Mouse (Mus musculus) urinary bladder, postnatal 10 days (tissue): ENCODE data around the gene Kmt2e.

ENCODE experiments used
- DNase-seq: peaks from one replicate; pipeline ENCODE4 v3.0.0; 2022; ENCODE audit warnings: low spot score

The Kmt2e gene

GRCm38 (mm10) chr5:23410718-23411101 lies 23.5 kb upstream of the Kmt2e start:
- DNase-seq, result no peak

DNA sequence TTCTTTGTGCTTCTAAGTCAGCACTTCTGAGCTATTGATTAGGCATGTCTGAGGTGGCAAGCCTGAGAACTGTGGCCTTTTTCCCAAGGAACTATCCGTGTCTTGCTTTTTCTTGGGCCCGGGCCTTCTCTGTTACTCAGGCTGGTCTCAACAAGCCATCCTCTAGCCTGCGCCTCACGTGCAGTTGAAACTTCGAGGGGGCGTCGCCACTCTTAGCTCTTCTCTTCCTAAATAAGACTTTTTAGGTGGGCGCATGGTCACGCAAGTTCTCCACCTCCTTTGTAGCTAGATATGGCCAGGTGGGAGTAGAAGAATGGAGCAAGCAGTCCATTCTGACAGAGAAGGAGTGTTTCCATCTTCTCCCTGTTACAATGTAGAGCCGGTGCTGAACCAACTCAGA lies 22.6 kb upstream of the Kmt2e start:
- no peak for DNase-seq

GRCm38 (mm10) chr5:23412247-23412948 lies 21.8 kb upstream of the Kmt2e start:
- DNase-seq, result no peak

- no peak for DNase-seq
Observed at GRCm38 (mm10) chr5:23413058-23413457, 21.2 kb upstream of the Kmt2e start.

DNA sequence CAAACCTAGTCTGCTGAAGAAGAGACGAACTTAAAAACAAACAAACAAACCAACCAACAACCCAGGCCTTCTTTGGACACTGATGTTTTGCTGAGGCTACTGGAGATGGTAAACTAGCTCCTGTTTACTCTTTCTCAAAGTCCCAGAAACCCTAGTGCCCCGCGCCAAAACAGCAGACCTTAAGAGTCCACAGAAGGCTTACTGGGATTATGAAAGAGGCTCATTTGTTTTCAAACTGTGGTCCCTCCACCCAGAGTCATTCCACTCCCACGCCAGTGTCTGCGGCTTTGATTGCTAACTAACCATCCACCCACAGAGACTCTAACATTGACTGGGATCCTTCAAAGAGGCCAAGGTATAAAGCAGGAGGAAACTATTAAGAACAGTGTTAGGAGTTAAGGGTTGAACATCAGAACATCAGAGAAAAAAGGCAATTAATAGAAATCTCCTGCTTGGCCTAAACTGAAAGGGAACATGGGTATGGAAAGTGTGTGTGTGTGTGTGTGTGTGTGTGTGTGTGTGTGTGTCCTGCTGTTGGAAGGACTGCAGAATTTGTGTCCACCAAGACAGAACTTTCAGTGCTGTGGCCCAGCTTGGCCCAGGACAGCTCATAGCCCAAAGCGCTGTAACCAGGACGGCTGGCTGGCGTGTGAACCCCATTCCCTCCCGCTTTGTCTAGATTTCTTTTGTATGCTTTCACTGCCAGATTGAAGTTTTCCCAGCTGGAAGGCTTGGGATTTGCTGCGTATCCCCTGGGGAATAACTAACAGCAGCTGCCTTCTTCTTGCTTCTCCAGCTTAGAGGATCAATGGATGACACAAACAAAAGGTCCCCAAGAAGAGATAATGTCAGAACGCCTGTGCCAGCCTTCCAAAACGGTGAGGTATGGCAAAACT lies 20.4 kb upstream of the Kmt2e start:
- DNase-seq, result no peak

- no peak for DNase-seq
Observed at GRCm38 (mm10) chr5:23414490-23415126, 19.6 kb upstream of the Kmt2e start.

- no peak for DNase-seq
Observed at GRCm38 (mm10) chr5:23415571-23416285, 18.5 kb upstream of the Kmt2e start.

- no peak for DNase-seq
Observed at GRCm38 (mm10) chr5:23416286-23416643, 18.0 kb upstream of the Kmt2e start.

DNA sequence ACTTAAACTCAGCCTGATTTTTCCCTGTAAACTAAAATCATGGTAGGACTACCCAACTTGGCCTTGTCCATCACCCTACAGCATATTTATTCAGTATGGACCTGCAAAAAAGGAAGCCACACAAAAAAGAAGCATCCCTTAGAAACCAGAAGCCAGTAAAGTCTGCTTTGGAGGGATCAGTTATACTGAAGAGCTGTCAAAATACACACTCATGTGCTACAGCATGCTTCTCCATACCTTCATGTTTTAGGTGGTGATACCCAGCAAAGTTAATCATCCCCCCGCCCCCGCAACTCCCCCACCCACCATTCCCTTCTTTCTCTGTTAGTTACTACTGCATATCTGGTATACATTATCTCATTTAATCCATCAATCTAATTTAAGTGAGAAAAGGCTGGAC lies 16.5 kb upstream of the Kmt2e start:
- DNase-seq, result no peak

DNA sequence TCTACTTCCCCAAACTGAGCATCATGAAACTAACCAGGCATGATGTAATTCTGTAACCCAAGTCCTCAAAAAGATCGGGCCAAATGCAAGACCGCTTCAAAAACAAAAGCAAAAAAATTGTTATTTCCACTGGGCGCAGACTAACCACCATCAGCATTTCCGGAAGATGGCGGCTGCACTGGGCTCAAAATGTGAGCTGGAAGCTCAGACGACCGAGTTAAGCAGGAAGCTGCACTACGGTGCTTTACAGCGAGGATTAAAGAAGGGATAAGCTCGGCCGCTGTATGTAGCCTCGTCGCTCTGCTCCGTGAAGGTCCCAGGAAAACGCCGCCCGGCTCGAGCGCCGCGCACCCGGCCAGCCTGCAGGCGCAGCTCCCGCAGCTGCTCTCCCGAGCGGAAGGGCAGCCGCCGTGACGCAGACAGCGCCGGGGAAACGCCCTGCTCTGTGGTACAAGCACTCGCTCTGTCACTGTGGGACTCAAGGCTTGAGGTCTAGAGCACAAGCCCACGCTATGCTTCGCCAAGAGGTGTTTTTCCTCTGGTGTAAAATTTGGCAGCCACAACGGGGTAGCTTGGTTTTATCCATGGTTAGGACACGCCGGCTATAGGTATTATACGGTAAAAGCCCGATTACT lies 16.0 kb upstream of the Kmt2e start:
- peak; percentile 44 for DNase-seq

GRCm38 (mm10) chr5:23418797-23419595 lies 15.2 kb upstream of the Kmt2e start:
- no peak for DNase-seq

DNA sequence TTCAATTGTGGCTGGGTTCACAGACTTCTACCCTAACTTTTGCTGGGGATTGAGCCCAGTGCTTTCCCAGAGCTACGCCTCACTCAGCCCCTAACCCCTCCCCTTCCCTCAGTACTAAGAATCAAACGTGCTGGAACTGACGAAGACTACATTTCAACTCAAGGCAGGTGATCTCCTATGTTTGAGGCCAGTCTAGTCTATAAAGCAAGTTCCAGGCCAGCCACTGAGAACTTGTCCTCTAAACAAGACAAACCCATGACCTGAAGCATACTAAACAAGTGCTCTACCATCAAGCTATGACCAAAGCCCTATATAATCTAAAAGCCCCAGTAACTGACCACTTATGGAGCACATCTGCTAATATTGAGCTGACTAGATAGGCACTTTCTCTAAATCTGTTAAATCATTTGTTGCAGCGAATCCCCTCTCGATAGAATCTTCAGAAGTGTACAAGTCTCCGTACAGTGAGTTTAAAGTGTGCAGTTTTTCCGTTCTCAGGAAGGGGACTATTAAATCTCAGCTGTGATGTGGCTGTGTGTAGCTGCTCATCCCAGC lies 14.5 kb upstream of the Kmt2e start:
- DNase-seq, result no peak

- DNase-seq, result no peak
Observed at GRCm38 (mm10) chr5:23420410-23420809, 13.8 kb upstream of the Kmt2e start.

- no peak for DNase-seq
Observed at GRCm38 (mm10) chr5:23421440-23421839, 12.8 kb upstream of the Kmt2e start.

DNA sequence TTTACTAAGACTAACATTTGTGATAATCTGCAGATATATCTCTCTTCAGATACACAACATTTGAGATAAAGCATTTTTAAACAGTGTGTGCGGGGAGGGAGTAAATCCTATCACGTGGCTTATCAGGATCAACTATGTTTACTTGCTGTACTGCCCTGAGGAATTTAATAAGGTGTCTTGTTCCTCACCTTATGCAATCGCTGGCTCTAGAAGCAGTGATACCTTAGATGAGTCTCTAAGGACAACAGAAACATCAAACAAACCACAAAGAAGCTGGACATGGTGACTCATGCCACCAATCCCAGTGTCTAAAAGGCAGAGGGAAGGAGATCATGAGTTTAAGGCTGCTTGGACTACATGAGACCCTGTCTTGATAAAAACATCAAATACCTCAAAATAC lies 11.2 kb upstream of the Kmt2e start:
- DNase-seq, result no peak

GRCm38 (mm10) chr5:23427501-23427900 lies 6.7 kb upstream of the Kmt2e start:
- no peak for DNase-seq

GRCm38 (mm10) chr5:23431070-23431864 lies 3.0 kb upstream of the Kmt2e start:
- DNase-seq, result no peak

- DNase-seq, result no peak
Observed at GRCm38 (mm10) chr5:23431948-23432707, 2.1 kb upstream of the Kmt2e start.
